9 mouse cellular contexts compared by ENCODE assay signal in the genomic region with DNA sequence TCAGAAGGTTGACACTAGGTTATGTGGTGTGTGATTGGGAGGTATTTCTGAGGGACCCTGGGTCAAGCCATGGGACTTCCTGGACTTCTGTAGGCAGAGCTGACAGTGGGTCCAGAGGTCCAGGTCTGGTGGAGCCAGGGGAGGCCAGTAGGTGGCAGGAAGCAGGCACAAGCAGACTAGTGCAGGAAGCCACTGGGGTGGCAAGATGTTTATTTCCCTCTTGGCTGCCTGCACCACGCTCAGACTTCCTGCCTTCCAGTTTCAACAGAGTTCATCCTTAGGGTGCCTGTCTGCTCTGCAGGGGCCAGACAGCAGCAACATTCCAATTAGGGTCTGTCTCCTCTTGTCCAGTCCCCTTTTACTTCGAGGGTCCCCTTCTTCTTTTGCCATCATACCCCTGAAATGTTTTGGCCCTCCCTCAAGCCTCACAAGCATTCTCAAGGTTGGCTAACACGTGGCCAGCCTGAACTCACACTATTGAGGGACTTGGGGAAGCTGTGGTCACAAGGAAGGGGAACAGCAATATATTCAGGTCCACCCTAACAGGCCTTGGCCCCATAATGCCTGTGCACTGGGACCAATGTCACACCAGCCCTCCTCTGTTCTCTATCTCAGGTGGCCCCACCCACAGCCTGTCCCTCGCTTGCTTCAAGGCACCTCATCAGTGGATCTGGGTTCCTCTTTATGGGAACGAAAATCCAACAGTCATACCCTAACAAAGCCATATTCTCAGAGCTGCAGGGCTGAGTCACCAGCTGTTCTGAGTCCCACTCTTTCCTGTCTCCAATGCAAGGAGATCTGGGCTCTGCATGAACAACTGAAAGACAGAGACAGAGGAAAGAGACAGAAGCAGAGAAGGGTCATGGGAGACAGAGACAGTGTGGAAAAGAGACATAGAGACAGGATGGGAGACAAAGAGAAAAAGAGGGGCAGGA. TPM values are rescaled to one million over a fixed set of nuclear protein-coding genes. Genes with fewer than 3 reads are reported as not detected.
DNase-seq lines count a peak whose midpoint lies in the region; ATAC-seq and TF ChIP-seq lines count a peak whose summit lies in the region.
"Had no signal": no experiment of that assay in that cellular context is flagged by ENCODE, and none has a peak within 500 bp of the region (broad histone marks: within the 10 kb centered on the region; RNA-seq: fewer than 3 reads in every experiment).

No protein-coding gene starts in this region.

- 10% methylated on average over 5 of the region's 5 CpGs for WGBS in bone marrow, adult 2 months
- WGBS in liver, embryonic 11.5 days = 52% methylated on average over 5 of the region's 5 CpGs
- WGBS in limb, embryonic 10.5 days = 66% methylated on average over 5 of the region's 5 CpGs
- WGBS in forebrain, embryonic 16.5 days = 70% methylated on average over 5 of the region's 5 CpGs

- H3K9me3 ChIP-seq in liver, embryonic 11.5 days (ENCODE audit: control insufficient read depth, low read length) = no peaks in the 10 kb centered on the region
- H3K9me3 ChIP-seq in limb, embryonic 10.5 days (replicated peaks) = no peaks in the 10 kb centered on the region
- no peaks in the 10 kb centered on the region for H3K9me3 ChIP-seq in forebrain, embryonic 16.5 days (ENCODE audit: control insufficient read depth, low read length)
- H3K9me3 ChIP-seq: embryonic facial prominence, embryonic 15.5 days had no signal

- no peaks in the 10 kb centered on the region for H3K27me3 ChIP-seq in liver, embryonic 11.5 days (replicated peaks; ENCODE audit: control insufficient read depth, insufficient read depth, low read length)
- no peaks in the 10 kb centered on the region for H3K27me3 ChIP-seq in limb, embryonic 10.5 days (ENCODE audit: low read depth, poor library complexity, severe bottlenecking)
- H3K27me3 ChIP-seq in forebrain, embryonic 16.5 days (replicated peaks; ENCODE audit: control insufficient read depth, insufficient read depth, low read length) = no peaks in the 10 kb centered on the region
- H3K27me3 ChIP-seq: embryonic facial prominence, embryonic 15.5 days had no signal

- no peak overlapping the region for H3K9ac ChIP-seq in liver, embryonic 11.5 days (ENCODE audit: low read depth, low read length)
- H3K9ac ChIP-seq in forebrain, embryonic 16.5 days (replicated peaks; ENCODE audit: low read depth, low read length) = no peak overlapping the region
- H3K9ac ChIP-seq: embryonic facial prominence, embryonic 15.5 days had no signal

- peak; percentile 60 for TF ChIP-seq CTCF in bone marrow, adult 2 months (IDR thresholded peaks at IDR 0.05; ENCODE audit: control insufficient read depth, insufficient read depth, low read length)

- no peak overlapping the region for H3K4me2 ChIP-seq in liver, embryonic 11.5 days
- H3K4me2 ChIP-seq in forebrain, embryonic 16.5 days (ENCODE audit: low read length) = no peak overlapping the region
- H3K4me2 ChIP-seq: embryonic facial prominence, embryonic 15.5 days had no signal

- H3K4me3 ChIP-seq in bone marrow, adult 2 months (replicated peaks; ENCODE audit: control insufficient read depth, low read depth, low read length) = no peak overlapping the region
- H3K4me3 ChIP-seq in liver, embryonic 11.5 days (ENCODE audit: low read depth, low read length) = no peak overlapping the region
- no peak overlapping the region for H3K4me3 ChIP-seq in limb, embryonic 10.5 days
- H3K4me3 ChIP-seq in forebrain, embryonic 16.5 days (replicated peaks; ENCODE audit: low read length) = no peak overlapping the region
- H3K4me3 ChIP-seq: embryonic facial prominence, embryonic 15.5 days had no signal

- no peak for ATAC-seq in liver, embryonic 11.5 days (replicated peaks; ENCODE audit: low FRiP score)
- no peak for ATAC-seq in forebrain, embryonic 16.5 days

- DNase-seq in layer of hippocampus, adult 9-11 months = peak; percentile 57
- DNase-seq in layer of hippocampus, adult 9-10 months (ENCODE audit: low spot score) = no peak
- no peak for DNase-seq in liver, embryonic 11.5 days (ENCODE audit: low spot score)
- DNase-seq in naive thymus-derived CD4-positive, alpha-beta T cell, adult 2 months (ENCODE audit: low read depth) = peak; percentile 51
- DNase-seq in limb, embryonic 10.5 days (ENCODE audit: low spot score) = no peak
- no peak for DNase-seq in adrenal gland, postnatal 4 days (ENCODE audit: low spot score in 2 of 2)

- TF ChIP-seq POLR2A in bone marrow, adult 2 months (IDR thresholded peaks at IDR 0.05; ENCODE audit: borderline replicate concordance, control insufficient read depth, low read depth, low read length) = no peak

- no peaks in the 10 kb centered on the region for H3K36me3 ChIP-seq in liver, embryonic 11.5 days (ENCODE audit: control insufficient read depth, insufficient read depth, low read length)
- H3K36me3 ChIP-seq in limb, embryonic 10.5 days = no peaks in the 10 kb centered on the region
- H3K36me3 ChIP-seq in forebrain, embryonic 16.5 days (ENCODE audit: control insufficient read depth, insufficient read depth) = no peaks in the 10 kb centered on the region; the same call in 1 of the 2 replicates
- H3K36me3 ChIP-seq: embryonic facial prominence, embryonic 15.5 days had no signal

- peak overlapping the region; percentile 65 for H3K27ac ChIP-seq in bone marrow, adult 2 months (ENCODE audit: control insufficient read depth, insufficient read depth, low read depth, low read length, poor library complexity)
- 0 out of 2 replicates have a peak overlapping the region, but pooled peaks have one; percentile 1 for H3K27ac ChIP-seq in liver, embryonic 11.5 days (ENCODE audit: low read depth, low read length)
- no peak overlapping the region for H3K27ac ChIP-seq in limb, embryonic 10.5 days
- no peak overlapping the region for H3K27ac ChIP-seq in forebrain, embryonic 16.5 days (ENCODE audit: low read length)
- H3K27ac ChIP-seq: embryonic facial prominence, embryonic 15.5 days had no signal

- peaks cover 31% of the 10 kb centered on the region for H3K4me1 ChIP-seq in bone marrow, adult 2 months (ENCODE audit: control insufficient read depth, insufficient read depth, low read length)
- no peaks in the 10 kb centered on the region; the same call in 1 of the 2 replicates for H3K4me1 ChIP-seq in liver, embryonic 11.5 days (replicated peaks; ENCODE audit: control insufficient read depth, insufficient read depth, low read length)
- 0 out of 2 replicates have a peak, but pooled peaks cover 2% of the 10 kb centered on the region for H3K4me1 ChIP-seq in limb, embryonic 10.5 days
- no peaks in the 10 kb centered on the region for H3K4me1 ChIP-seq in forebrain, embryonic 16.5 days (replicated peaks; ENCODE audit: control insufficient read depth, insufficient read depth, low read length)
- H3K4me1 ChIP-seq: embryonic facial prominence, embryonic 15.5 days had no signal

RNA-seq across cellular contexts. Expression of a gene that starts 23.6 kb away (rescaled TPM):
- 3.0 and 10.2 TPM in 2 replicates for polyA plus RNA-seq in bone marrow, adult 2 months (2011; ENCODE audit: insufficient read depth, insufficient read length, low replicate concordance, missing spikeins)
- 4.4 and 5.2 TPM in 2 replicates for polyA plus RNA-seq in liver, embryonic 11.5 days (2014; fragmentation: Nextera tagmentation; extraction: Ambion mirVana)
- 0.45 and 0.51 TPM in 2 replicates for polyA plus RNA-seq in limb, embryonic 10.5 days (2016; fragmentation: Nextera tagmentation; extraction: Ambion mirVana)
- 0.75 and 0.85 TPM in 2 replicates for polyA plus RNA-seq in forebrain, embryonic 16.5 days (2015; fragmentation: Nextera tagmentation; extraction: Ambion mirVana)
- total RNA-seq in adrenal gland, postnatal 4 days (2021) = 10 to 100 TPM in 1 of 2 experiments, 1 to 10 TPM in 1; 8.2 to 11.3 TPM

RNA-seq across cellular contexts. Expression of a gene that starts 48.0 kb away (rescaled TPM):
- polyA plus RNA-seq in bone marrow, adult 2 months (2011; ENCODE audit: insufficient read depth, insufficient read length, low replicate concordance, missing spikeins) = 10.9 and 31.9 TPM in 2 replicates
- 0.74 and 0.92 TPM in 2 replicates for polyA plus RNA-seq in liver, embryonic 11.5 days (2014; fragmentation: Nextera tagmentation; extraction: Ambion mirVana)
- polyA plus RNA-seq in limb, embryonic 10.5 days (2016; fragmentation: Nextera tagmentation; extraction: Ambion mirVana) = 0.62 and 0.83 TPM in 2 replicates
- polyA plus RNA-seq in forebrain, embryonic 16.5 days (2015; fragmentation: Nextera tagmentation; extraction: Ambion mirVana) = 3.1 and 4.2 TPM in 2 replicates
- 1 to 10 TPM; 5.3 to 6.0 TPM for total RNA-seq in adrenal gland, postnatal 4 days (2021)

RNA-seq across cellular contexts. Expression of a gene that starts 56.3 kb away (rescaled TPM):
- 27.5 and 41.1 TPM in 2 replicates for polyA plus RNA-seq in bone marrow, adult 2 months (2011; ENCODE audit: insufficient read depth, insufficient read length, low replicate concordance, missing spikeins)
- 23.1 and 26.2 TPM in 2 replicates for polyA plus RNA-seq in liver, embryonic 11.5 days (2014; fragmentation: Nextera tagmentation; extraction: Ambion mirVana)
- 23.6 and 29.2 TPM in 2 replicates for polyA plus RNA-seq in limb, embryonic 10.5 days (2016; fragmentation: Nextera tagmentation; extraction: Ambion mirVana)
- polyA plus RNA-seq in forebrain, embryonic 16.5 days (2015; fragmentation: Nextera tagmentation; extraction: Ambion mirVana) = 20.6 and 21.4 TPM in 2 replicates
- 10 to 100 TPM; 48.9 to 62.7 TPM for total RNA-seq in adrenal gland, postnatal 4 days (2021)

Comparison
In these comparisons a context has a peak if more than half of its experiments do, and no peak if none do; other contexts are left out.
1. DNase-seq: peak in layer of hippocampus, adult 9-11 months (single experiment) and naive thymus-derived CD4-positive, alpha-beta T cell, adult 2 months (single experiment); none in layer of hippocampus, adult 9-10 months (single experiment), liver, embryonic 11.5 days (single experiment), limb, embryonic 10.5 days (single experiment) and adrenal gland, postnatal 4 days (0 of 2).
2. H3K27ac ChIP-seq: peak in bone marrow, adult 2 months (single experiment) and liver, embryonic 11.5 days (single experiment); none in limb, embryonic 10.5 days (single experiment) and forebrain, embryonic 16.5 days (single experiment).